Mouse (Mus musculus) forebrain, embryonic 11.5 days (tissue): ENCODE data around the gene Slc35e4. TPM values are rescaled to one million over a fixed set of nuclear protein-coding genes. Genes with fewer than 3 reads are reported as not detected.

Source experiments
- polyA plus RNA-seq: library from polyadenylated mRNA; unstranded; fragments of >200 nt; fragmentation: Nextera tagmentation; extraction: Ambion mirVana; gene quantifications from 2 replicates; pipeline ENCODE4 v1.2.1, GENCODE M21; 2014

The Slc35e4 gene
- polyA plus RNA-seq, 1 experiment from 2014 or later = 3.5 TPM

Other genes with a start within 250 kb of the Slc35e4 start
- 1.2 and 2.0 TPM in 2 replicates for gene Osbp2, start 50.8 kb downstream of the Slc35e4 start, polyA plus RNA-seq
- 0.51 and 0.60 TPM in 2 replicates for gene 4921536K21Rik, start 19.6 kb downstream of the Slc35e4 start, polyA plus RNA-seq
- 22.5 and 23.7 TPM in 2 replicates for gene Dusp18, start 19.4 kb downstream of the Slc35e4 start, polyA plus RNA-seq
- gene Tcn2, start 17.5 kb upstream of the Slc35e4 start, polyA plus RNA-seq = 23.1 and 26.0 TPM in 2 replicates
- gene Pes1, start 49.3 kb upstream of the Slc35e4 start, polyA plus RNA-seq = 82.9 and 90.4 TPM in 2 replicates
- gene 4930556J24Rik, start 62.1 kb upstream of the Slc35e4 start, polyA plus RNA-seq = 0.31 TPM in 1 of 2 replicates, not detected in the other
- gene Gal3st1, start 69.0 kb upstream of the Slc35e4 start, polyA plus RNA-seq = 0.41 and 0.57 TPM in 2 replicates
- 0.29 TPM in 1 of 2 replicates, not detected in the other for gene Sec14l4, start 116.8 kb upstream of the Slc35e4 start, polyA plus RNA-seq
- gene Sec14l3, start 150.2 kb upstream of the Slc35e4 start, polyA plus RNA-seq = 0.28 and 0.37 TPM in 2 replicates
- gene Mtfp1, start 180.8 kb upstream of the Slc35e4 start, polyA plus RNA-seq = 7.9 and 8.9 TPM in 2 replicates
- 2.1 TPM in 2 replicates for gene Sec14l2, start 208.8 kb upstream of the Slc35e4 start, polyA plus RNA-seq
- gene Rnf215, start 220.5 kb upstream of the Slc35e4 start, polyA plus RNA-seq = 25.0 and 31.4 TPM in 2 replicates
- 5.3 and 5.9 TPM in 2 replicates for gene Ccdc157, start 245.6 kb upstream of the Slc35e4 start, polyA plus RNA-seq
- 107 and 108 TPM in 2 replicates for gene Sf3a1, start 245.7 kb upstream of the Slc35e4 start, polyA plus RNA-seq